Mouse (Mus musculus) intestine, embryonic 16.5 days (tissue): ENCODE results near the gene Tmem86b. TPM values are rescaled to one million over a fixed set of nuclear protein-coding genes. Genes with fewer than 3 reads are reported as not detected.

Source experiments
- ATAC-seq: fragments of 200-750 bp; cut with Nextera tagmentation; 2 replicates; pipeline ENCODE4 v1.8.0; 2017; ENCODE audit warnings: moderate TSS enrichment, moderate library complexity
- H3K27ac ChIP-seq: fragments of 300-500 bp; sonication (generic); 2 replicates; pipeline ENCODE4 v1.5.1; 2014; ENCODE audit warnings: mild to moderate bottlenecking, low read length
- H3K27me3 ChIP-seq: fragments of 300-500 bp; sonication (generic); replicated peaks from 2 replicates; pipeline ENCODE4 v1.6.1; 2014; ENCODE audit warnings: low read length, control low read depth, mixed read lengths; ENCODE audit not compliant: control insufficient read depth, insufficient read depth
- H3K36me3 ChIP-seq: fragments of 300-500 bp; sonication (generic); 2 replicates; pipeline ENCODE4 v1.6.1; 2014; ENCODE audit warnings: low read length, control low read depth; ENCODE audit not compliant: control insufficient read depth, insufficient read depth
- H3K4me1 ChIP-seq: fragments of 300-500 bp; sonication (generic); 2 replicates; pipeline ENCODE4 v1.6.1; 2014; ENCODE audit warnings: low read length, control low read depth, mixed read lengths; ENCODE audit not compliant: control insufficient read depth, insufficient read depth
- H3K4me2 ChIP-seq: fragments of 300-500 bp; sonication (generic); 2 replicates; pipeline ENCODE4 v1.6.1; 2014; ENCODE audit warnings: low read depth, low read length, control low read depth
- H3K4me3 ChIP-seq: fragments of 300-500 bp; sonication (generic); 2 replicates; pipeline ENCODE4 v1.5.1; 2014; ENCODE audit warnings: mild to moderate bottlenecking, low read length
- H3K9ac ChIP-seq: fragments of 300-500 bp; sonication (generic); 2 replicates; pipeline ENCODE4 v1.6.1; 2014; ENCODE audit warnings: low read depth, low read length
- H3K9me3 ChIP-seq: fragments of 300-500 bp; sonication (generic); 2 replicates; pipeline ENCODE4 v1.6.1; 2016; ENCODE audit warnings: low read length, control low read depth; ENCODE audit not compliant: control insufficient read depth
- WGBS: fragments of 180-500 bp; shearing (Covaris S2); extraction: QIAGEN DNeasy Blood & Tissue Kit; methylation state at CpG from one replicate; pipeline ENCODE4 v1.1.7; 2014; 5-methylcytosine and 5-hydroxymethylcytosine counted together
- polyA plus RNA-seq: library from polyadenylated mRNA; unstranded; fragments of >200 nt; fragmentation: Nextera tagmentation; extraction: Ambion mirVana; gene quantifications from 2 replicates; pipeline ENCODE4 v1.2.1, GENCODE M21; 2015

Gene Tmem86b
- polyA plus RNA-seq, 1 experiment from 2014 or later = 16.3 TPM

DNA sequence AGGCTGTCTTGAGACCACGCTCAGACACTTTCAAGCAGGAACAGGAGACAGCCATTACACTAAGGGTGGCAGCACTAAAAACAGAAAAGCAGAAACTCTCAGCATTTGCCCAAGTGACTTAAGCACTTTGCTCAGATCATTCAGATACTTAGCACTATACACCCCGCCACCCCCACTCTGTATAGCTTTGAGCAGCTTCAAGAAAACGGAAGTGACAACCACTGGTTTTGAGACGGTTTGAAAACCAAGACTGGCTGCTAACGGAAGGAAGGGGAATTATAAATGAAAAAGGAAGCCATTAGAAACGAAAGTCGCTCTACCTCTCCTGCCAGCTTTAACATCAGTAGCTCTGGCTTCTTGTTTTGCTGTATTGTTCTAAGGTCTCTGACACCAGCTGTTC lies 22.6 kb upstream of the Tmem86b start:
- Histone ChIP-seq H3K9me3 (no peaks in the 10 kb centered on the region), H3K4me3 (no peak overlapping the region), H3K36me3 (no peaks in the 10 kb centered on the region), H3K27me3 (no peaks in the 10 kb centered on the region), H3K9ac (0 out of 2 replicates have a peak overlapping the region, but pooled peaks have one; percentile 0), H3K4me2 (no peak overlapping the region), H3K27ac (peak overlapping the region; percentile 46; the same call in 1 of the 2 replicates), H3K4me1 (peaks cover 32% of the 10 kb centered on the region)
- WGBS = 79% methylated on average over 7 of the region's 7 CpGs
- ATAC-seq = no peak

DNA sequence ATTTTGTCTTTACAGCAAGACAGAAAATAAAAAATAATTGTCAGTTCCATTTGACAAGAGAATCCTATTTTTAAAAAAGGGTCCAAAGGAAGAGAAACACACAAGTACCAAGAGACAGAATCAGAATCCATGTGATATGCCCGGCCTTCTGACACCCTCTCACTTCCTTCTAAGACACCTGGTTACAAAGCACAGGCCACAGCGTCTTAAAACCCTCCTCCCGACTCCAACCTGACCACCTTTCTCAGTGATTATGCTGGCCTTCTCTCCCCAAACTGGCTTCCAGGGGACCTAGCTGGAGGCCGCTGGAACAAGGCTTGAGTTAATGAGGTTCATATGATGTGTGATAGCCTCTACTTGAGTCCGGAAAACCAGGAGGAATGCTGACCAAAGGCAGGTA lies 22.1 kb upstream of the Tmem86b start:
- ATAC-seq = no peak
- 0 out of 2 replicates have a peak overlapping the region, but pooled peaks have one; percentile 0 for H3K9ac ChIP-seq
- H3K4me2 ChIP-seq = no peak overlapping the region
- WGBS = 84% methylated on average over 5 of the region's 5 CpGs
- H3K4me1 ChIP-seq = peaks cover 32% of the 10 kb centered on the region
- H3K27me3 ChIP-seq = no peaks in the 10 kb centered on the region
- no peaks in the 10 kb centered on the region for H3K9me3 ChIP-seq
- no peaks in the 10 kb centered on the region for H3K36me3 ChIP-seq
- 0 out of 2 replicates have a peak overlapping the region, but pooled peaks have one; percentile 8 for H3K27ac ChIP-seq
- no peak overlapping the region for H3K4me3 ChIP-seq

DNA sequence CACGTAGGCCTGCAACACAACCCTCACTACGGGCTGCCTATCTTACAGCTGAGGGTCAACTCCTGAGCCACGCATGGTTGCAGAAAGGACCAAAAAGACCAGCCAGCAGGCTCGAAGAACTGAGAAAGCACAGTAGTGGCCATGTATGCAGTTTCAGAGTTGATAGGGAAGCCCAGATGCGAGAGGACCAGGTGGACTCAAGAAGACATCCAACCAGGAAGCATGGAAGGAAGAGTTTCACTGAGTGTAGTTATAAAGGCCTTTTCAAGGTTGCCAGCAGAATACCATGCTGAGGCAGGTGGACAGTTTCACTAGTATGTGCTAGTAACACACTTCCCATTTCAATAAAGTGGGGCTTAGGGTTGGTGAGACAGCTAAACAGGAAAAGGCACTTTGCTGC lies 21.5 kb upstream of the Tmem86b start:
- no peaks in the 10 kb centered on the region for H3K36me3 ChIP-seq
- no peaks in the 10 kb centered on the region for H3K9me3 ChIP-seq
- H3K9ac ChIP-seq = no peak overlapping the region
- H3K4me2 ChIP-seq = no peak overlapping the region
- H3K27ac ChIP-seq = no peak overlapping the region
- no peak for ATAC-seq
- 85% methylated on average over 5 of the region's 5 CpGs for WGBS
- no peak overlapping the region for H3K4me3 ChIP-seq
- H3K4me1 ChIP-seq = peaks cover 30% of the 10 kb centered on the region
- H3K27me3 ChIP-seq = no peaks in the 10 kb centered on the region

DNA sequence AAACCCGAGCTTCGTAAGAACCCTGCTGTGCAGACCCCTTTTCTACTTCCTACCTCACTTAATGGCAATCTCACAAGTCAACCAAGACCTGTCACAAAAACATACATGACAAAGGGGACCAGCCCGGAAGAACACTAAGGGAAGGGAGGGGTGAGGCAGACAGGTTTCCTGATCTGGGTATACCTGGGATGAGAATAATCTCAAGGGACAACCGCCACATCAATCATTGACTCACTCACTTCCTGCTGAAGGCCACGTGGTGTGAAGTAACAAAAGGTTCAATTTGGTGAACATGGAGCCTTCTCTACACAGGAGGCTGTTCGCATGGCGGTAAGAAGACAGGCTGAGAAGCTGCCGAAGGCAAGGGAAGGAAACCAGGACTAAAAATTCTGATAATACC lies 20.4 kb upstream of the Tmem86b start:
- Histone ChIP-seq H3K27ac (no peak overlapping the region), H3K36me3 (no peaks in the 10 kb centered on the region), H3K4me2 (no peak overlapping the region), H3K4me1 (peaks cover 21% of the 10 kb centered on the region), H3K9ac (no peak overlapping the region), H3K27me3 (no peaks in the 10 kb centered on the region), H3K9me3 (no peaks in the 10 kb centered on the region), H3K4me3 (no peak overlapping the region)
- 71% methylated on average over 8 of the region's 8 CpGs for WGBS
- ATAC-seq = peak; percentile 59

DNA sequence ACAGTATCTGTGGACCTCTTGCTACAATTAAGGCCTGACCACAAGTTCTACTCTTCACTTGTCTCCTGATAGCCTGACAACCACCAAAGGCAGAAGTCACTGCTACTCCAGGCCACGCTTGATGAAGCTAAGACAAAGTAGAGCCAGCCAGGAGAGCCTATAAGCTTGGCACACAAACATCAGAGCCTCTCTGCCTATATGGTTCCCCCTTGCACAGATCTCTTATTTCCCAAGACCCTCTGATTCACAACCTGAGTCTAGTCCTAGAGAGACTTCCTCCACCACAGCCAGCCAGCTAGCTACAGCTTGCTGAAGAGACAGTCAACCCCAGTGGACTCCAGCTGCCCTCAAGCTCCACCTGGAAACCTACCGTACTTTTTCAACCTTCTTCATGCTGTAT lies 16.8 kb upstream of the Tmem86b start:
- Histone ChIP-seq H3K9me3 (no peaks in the 10 kb centered on the region), H3K4me1 (peaks cover 6% of the 10 kb centered on the region; the same call in 1 of the 2 replicates), H3K4me2 (no peak overlapping the region), H3K4me3 (no peak overlapping the region), H3K27me3 (no peaks in the 10 kb centered on the region), H3K36me3 (peaks cover 7% of the 10 kb centered on the region), H3K9ac (no peak overlapping the region), H3K27ac (no peak overlapping the region)
- ATAC-seq = no peak
- WGBS = 87% methylated on average over 2 of the region's 2 CpGs

DNA sequence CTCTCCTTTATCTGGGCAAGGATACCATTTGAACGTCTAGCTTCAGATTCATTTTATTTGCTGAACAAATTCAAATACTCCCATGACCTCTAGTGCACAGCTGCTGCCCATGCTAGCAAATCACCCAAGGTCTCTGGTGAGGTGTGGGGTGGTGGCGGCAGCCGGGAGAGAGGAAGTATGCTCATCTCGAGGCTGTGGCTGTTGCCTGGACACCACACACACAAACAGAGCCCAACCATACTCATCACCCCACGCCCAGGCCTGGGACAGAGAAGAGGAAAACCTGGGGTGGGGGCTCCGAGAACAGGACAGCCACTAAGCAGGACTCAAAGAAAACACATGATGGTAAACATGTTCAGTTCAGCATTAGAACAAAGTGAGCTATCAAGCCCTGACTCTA lies 16.1 kb upstream of the Tmem86b start:
- H3K27me3 ChIP-seq = no peaks in the 10 kb centered on the region
- H3K9ac ChIP-seq = no peak overlapping the region
- no peaks in the 10 kb centered on the region for H3K9me3 ChIP-seq
- ATAC-seq = peak; percentile 66; the same call in 1 of the 2 replicates
- WGBS = 45% methylated on average over 6 of the region's 6 CpGs
- no peak overlapping the region for H3K27ac ChIP-seq
- H3K36me3 ChIP-seq = peaks cover 12% of the 10 kb centered on the region
- no peak overlapping the region for H3K4me3 ChIP-seq
- H3K4me1 ChIP-seq = peaks cover 3% of the 10 kb centered on the region; the same call in 1 of the 2 replicates
- H3K4me2 ChIP-seq = no peak overlapping the region

DNA sequence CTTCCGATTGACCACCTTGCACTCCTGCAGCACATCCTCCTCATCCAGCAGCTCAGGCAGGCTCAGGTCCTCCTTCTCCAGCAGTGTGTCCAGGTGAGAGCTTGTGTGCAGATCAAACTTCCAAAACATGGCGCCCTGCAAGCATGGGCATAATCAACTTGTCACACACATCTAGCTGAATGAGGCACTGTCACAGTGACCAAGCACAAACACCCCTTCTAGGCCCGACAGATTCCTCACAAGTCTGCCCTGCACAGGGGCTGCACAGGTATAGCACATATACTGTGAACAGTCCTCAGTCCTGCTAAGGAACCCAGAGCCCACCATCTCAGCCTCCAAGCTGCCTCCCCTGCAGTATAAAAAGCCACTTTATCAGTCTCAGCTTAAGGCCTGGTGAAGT lies 15.6 kb upstream of the Tmem86b start:
- no peak overlapping the region; the same call in 1 of the 2 replicates for H3K27ac ChIP-seq
- 0 out of 2 replicates have a peak, but pooled peaks cover 3% of the 10 kb centered on the region for H3K4me1 ChIP-seq
- H3K9me3 ChIP-seq = no peaks in the 10 kb centered on the region
- H3K4me2 ChIP-seq = no peak overlapping the region
- no peak overlapping the region for H3K9ac ChIP-seq
- no peak for ATAC-seq
- H3K27me3 ChIP-seq = no peaks in the 10 kb centered on the region
- H3K36me3 ChIP-seq = peaks cover 12% of the 10 kb centered on the region
- WGBS = 84% methylated on average over 3 of the region's 3 CpGs
- H3K4me3 ChIP-seq = no peak overlapping the region

DNA sequence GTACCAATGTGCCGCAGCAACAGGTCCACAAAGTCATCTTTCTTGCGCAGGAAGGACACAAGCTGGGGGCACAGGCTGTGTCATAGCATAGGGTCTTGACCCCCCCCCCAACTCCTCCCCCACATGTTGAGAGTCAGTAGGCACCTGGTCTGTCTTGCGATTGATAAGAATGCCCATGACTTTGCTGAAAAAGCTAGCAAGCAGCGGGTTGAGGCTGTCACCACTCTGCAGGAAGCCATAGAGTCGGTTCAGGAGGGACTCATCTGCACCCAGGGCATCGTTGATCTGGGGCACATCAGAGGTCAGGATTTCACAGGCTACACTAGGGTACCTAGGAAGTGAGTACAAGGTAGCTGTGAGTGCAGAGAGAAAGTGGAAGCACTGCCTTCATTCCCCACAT lies 12.0 kb upstream of the Tmem86b start:
- Histone ChIP-seq H3K9me3 (no peaks in the 10 kb centered on the region), H3K36me3 (peaks cover 31% of the 10 kb centered on the region)
- 93% methylated on average over 6 of the region's 6 CpGs for WGBS

DNA sequence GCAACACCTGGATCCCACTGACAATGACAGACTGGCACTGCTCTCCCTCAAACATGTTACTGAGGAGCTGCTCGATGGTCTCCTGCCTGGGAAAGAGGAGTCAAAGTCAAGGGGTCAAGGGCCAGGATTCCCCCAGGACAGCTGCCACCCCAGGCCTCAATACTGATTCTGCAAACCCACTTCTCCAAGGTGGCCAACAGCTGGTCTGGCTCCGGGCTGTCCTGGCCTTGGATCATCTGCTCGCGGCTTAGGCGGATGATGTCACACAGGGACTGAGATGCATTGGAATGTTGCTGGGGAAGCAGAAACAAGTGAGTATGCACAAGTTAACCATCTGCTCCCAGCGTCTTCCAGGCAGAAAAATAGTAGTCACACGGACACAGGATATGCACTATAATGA lies 10.7 kb upstream of the Tmem86b start:
- no peaks in the 10 kb centered on the region for H3K4me1 ChIP-seq
- H3K9ac ChIP-seq = no peak overlapping the region
- H3K4me3 ChIP-seq = no peak overlapping the region
- no peak for ATAC-seq
- H3K4me2 ChIP-seq = no peak overlapping the region
- no peaks in the 10 kb centered on the region for H3K27me3 ChIP-seq
- H3K27ac ChIP-seq = no peak overlapping the region
- no peaks in the 10 kb centered on the region for H3K9me3 ChIP-seq
- peaks cover 35% of the 10 kb centered on the region for H3K36me3 ChIP-seq
- 79% methylated on average over 7 of the region's 7 CpGs for WGBS

More for the DNA sequence above, 12.0 kb upstream of the Tmem86b start:
- H3K27ac ChIP-seq = no peak overlapping the region
- no peaks in the 10 kb centered on the region for H3K27me3 ChIP-seq
- H3K4me3 ChIP-seq = no peak overlapping the region
- no peak overlapping the region for H3K4me2 ChIP-seq
- ATAC-seq = no peak
- 0 out of 2 replicates have a peak, but pooled peaks cover 3% of the 10 kb centered on the region for H3K4me1 ChIP-seq
- H3K9ac ChIP-seq = no peak overlapping the region

DNA sequence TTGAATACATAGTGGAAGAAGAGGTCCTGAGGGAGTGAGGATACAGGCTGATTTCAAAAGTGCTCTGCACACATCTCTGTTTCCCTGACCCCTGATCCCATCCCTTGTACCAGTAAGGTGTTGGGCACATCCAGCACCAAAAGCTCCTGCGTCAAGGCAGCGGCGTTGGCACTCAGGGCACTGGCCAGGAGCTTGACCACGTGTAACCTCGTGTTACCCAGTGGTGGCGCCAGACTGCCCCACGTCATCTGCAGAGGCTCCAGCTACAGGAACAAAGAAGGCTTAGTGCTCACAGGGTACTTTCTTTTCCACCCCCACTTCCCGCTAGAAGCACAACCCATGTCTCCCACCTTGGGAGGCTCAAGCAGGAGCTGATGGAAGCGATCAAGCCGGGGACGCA lies 9.9 kb upstream of the Tmem86b start:
- ATAC-seq = no peak
- Histone ChIP-seq H3K36me3 (peaks cover 36% of the 10 kb centered on the region), H3K9me3 (no peaks in the 10 kb centered on the region), H3K4me2 (no peak overlapping the region), H3K27me3 (no peaks in the 10 kb centered on the region), H3K9ac (no peak overlapping the region), H3K4me3 (no peak overlapping the region), H3K4me1 (no peaks in the 10 kb centered on the region), H3K27ac (no peak overlapping the region)
- 81% methylated on average over 11 of the region's 11 CpGs for WGBS
